Mouse (Mus musculus) heart, embryonic 11.5 days (tissue): ENCODE data around the gene Shisa8. TPM values are rescaled to one million over a fixed set of nuclear protein-coding genes. Genes with fewer than 3 reads are reported as not detected.

Source experiments
- ATAC-seq: fragments of 200-750 bp; cut with Nextera tagmentation; replicated peaks from 2 replicates; pipeline ENCODE4 v1.8.0; 2017; ENCODE audit warnings: moderate library complexity; ENCODE audit not compliant: insufficient number of reproducible peaks, low FRiP score, low TSS enrichment
- H3K27ac ChIP-seq: fragments of 300-500 bp; sonication (generic); 2 replicates; pipeline ENCODE4 v1.5.1; 2014; ENCODE audit warnings: mild to moderate bottlenecking, low read depth, low read length
- H3K27me3 ChIP-seq: fragments of 300-500 bp; sonication (generic); 2 replicates; pipeline ENCODE4 v1.6.1; 2014; ENCODE audit warnings: mild to moderate bottlenecking, low read length, mixed read lengths; ENCODE audit not compliant: control insufficient read depth, insufficient read depth
- H3K36me3 ChIP-seq: fragments of 300-500 bp; sonication (generic); 2 replicates; pipeline ENCODE4 v1.6.1; 2014; ENCODE audit warnings: mild to moderate bottlenecking, low read length, moderate library complexity, mixed read lengths; ENCODE audit not compliant: control insufficient read depth, insufficient read depth
- H3K4me1 ChIP-seq: fragments of 300-500 bp; sonication (generic); 2 replicates; pipeline ENCODE4 v1.6.1; 2014; ENCODE audit warnings: low read length; ENCODE audit not compliant: control insufficient read depth, insufficient read depth
- H3K4me2 ChIP-seq: fragments of 300-500 bp; sonication (generic); 2 replicates; pipeline ENCODE4 v1.6.1; 2014; ENCODE audit warnings: mild to moderate bottlenecking, moderate library complexity
- H3K4me3 ChIP-seq: fragments of 300-500 bp; sonication (generic); 2 replicates; pipeline ENCODE4 v1.5.1; 2014; ENCODE audit warnings: low read depth, low read length
- H3K9ac ChIP-seq: fragments of 300-500 bp; sonication (generic); 2 replicates; pipeline ENCODE4 v1.6.1; 2014; ENCODE audit warnings: mild to moderate bottlenecking, low read depth, low read length, moderate library complexity
- H3K9me3 ChIP-seq: fragments of 300-500 bp; sonication (generic); replicated peaks from 2 replicates; pipeline ENCODE4 v1.6.1; 2016; ENCODE audit warnings: low read length; ENCODE audit not compliant: control insufficient read depth
- WGBS: fragments of 180-500 bp; shearing (Covaris S2); extraction: QIAGEN DNeasy Blood & Tissue Kit; methylation state at CpG from one replicate; pipeline ENCODE4 v1.1.7; 2014; ENCODE audit not compliant: insufficient replicate concordance; 5-methylcytosine and 5-hydroxymethylcytosine counted together
- polyA plus RNA-seq: library from polyadenylated mRNA; unstranded; fragments of >200 nt; fragmentation: Nextera tagmentation; extraction: Ambion mirVana; gene quantifications from 2 replicates; pipeline ENCODE4 v1.2.1, GENCODE M21; 2014

The Shisa8 gene
- polyA plus RNA-seq, 1 experiment from 2014 or later, result 0.07 TPM

DNA sequence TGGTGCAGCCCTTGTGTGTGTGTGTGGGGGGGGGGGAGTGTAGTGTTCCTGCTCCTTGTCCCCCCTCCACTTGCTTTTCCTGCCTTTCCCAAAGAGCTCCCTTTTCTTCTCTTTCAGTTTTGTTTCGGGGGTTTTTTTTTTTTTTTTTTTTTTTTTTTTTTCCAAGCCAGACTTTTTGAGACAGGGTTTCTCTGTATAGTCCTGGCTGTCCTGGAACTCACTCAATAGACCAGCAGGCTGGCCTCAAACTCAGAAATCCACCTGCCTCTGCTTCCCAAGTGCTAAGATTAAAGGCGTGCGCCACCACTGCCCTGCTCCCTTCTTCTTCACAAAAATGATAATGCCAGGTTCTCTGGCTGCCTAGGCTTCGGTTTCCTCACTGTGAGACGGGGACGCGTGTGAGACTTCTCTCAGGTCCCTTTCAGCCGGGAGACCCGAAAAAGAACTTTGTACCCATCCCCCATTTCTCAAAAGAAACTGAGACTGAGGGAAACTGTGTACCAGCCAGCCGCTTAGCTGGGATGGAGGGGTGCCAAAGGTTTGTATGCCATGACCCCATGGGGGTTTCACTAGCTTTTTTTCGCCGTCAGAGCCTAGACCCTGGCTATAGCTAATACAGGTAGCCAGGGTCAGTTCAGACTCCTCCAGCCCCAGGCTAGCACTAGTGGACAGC is 7.5 kb upstream of the Shisa8 start:
- Histone ChIP-seq H3K9me3 (no peaks in the 10 kb centered on the region), H3K4me3 (no peak overlapping the region), H3K4me1 (peaks cover 25% of the 10 kb centered on the region), H3K4me2 (no peak overlapping the region), H3K27me3 (peaks cover 60% of the 10 kb centered on the region), H3K36me3 (no peaks in the 10 kb centered on the region), H3K27ac (no peak overlapping the region), H3K9ac (no peak overlapping the region)
- no peak for ATAC-seq
- WGBS, result 69% methylated on average over 11 of the region's 12 CpGs

DNA sequence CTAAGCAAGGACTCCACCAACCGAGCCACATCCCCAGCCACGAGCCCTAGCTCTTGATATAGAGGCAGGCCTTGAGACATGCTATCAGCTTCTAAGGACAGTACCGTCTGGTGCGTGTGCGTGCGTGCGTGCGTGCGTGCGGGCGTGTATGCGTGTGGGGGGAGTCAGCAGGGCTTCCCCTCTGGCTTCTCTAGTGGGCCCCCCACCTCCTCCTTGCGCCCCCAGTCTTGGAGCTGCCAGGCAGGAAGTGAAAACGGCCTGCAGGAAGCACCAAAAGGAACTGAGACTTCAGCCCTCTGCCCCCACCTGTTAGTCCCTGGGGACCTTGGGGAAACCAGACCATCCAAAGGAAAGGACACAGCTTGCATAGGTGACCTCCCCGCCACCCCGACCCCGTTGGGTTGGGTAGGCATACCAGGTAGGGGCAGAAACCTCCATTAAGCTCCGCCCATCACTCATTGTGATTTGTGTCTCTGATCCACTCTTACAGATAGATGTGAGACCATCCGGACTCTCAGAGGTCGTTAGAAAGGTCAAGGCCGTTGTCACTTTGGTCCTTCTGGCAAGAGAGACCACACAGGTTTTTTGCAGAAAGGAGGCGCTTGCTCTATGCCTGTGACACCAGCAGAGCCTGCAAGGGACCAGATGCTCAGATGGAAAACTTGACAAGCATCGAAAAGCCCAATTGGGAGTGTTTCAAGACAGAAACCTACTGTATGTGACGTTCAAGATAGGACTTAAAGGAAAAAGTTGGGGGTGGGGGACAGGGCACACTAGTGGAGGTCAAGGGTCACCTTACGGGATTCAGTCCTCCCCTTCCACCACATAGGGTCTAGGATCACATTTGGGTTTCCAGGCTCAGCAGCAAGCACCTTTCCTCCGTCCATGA is 6.4 kb upstream of the Shisa8 start:
- Histone ChIP-seq H3K36me3 (no peaks in the 10 kb centered on the region), H3K4me3 (no peak overlapping the region), H3K27me3 (peaks cover 58% of the 10 kb centered on the region), H3K9me3 (no peaks in the 10 kb centered on the region), H3K9ac (no peak overlapping the region), H3K4me1 (peaks cover 19% of the 10 kb centered on the region), H3K27ac (no peak overlapping the region), H3K4me2 (no peak overlapping the region)
- ATAC-seq, result no peak
- 68% methylated on average over 26 of the region's 26 CpGs for WGBS

DNA sequence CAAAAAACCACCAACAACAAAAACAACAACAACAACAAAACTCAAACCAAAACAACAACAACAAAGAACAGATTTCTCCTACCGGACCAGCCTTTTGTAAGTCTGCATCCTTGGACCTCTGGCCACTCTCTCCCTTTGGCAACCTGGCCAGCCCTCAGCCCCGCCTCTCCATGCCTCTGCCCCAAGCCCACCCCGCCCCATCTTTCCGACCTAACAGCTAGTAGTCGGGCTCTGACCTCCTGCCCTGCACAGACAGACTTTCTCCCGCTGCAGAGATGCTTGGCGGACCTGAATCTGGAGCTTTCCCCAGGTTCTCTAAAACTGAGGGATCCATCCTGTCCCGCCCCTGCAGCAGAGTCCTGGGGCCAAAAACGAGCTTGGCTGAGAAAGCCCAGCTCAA is 5.4 kb upstream of the Shisa8 start:
- Histone ChIP-seq H3K4me2 (no peak overlapping the region), H3K36me3 (no peaks in the 10 kb centered on the region), H3K9ac (no peak overlapping the region), H3K27me3 (peaks cover 63% of the 10 kb centered on the region), H3K9me3 (no peaks in the 10 kb centered on the region), H3K4me1 (peaks cover 10% of the 10 kb centered on the region), H3K4me3 (no peak overlapping the region), H3K27ac (no peak overlapping the region)
- no peak for ATAC-seq
- WGBS, result 30% methylated on average over 9 of the region's 9 CpGs

DNA sequence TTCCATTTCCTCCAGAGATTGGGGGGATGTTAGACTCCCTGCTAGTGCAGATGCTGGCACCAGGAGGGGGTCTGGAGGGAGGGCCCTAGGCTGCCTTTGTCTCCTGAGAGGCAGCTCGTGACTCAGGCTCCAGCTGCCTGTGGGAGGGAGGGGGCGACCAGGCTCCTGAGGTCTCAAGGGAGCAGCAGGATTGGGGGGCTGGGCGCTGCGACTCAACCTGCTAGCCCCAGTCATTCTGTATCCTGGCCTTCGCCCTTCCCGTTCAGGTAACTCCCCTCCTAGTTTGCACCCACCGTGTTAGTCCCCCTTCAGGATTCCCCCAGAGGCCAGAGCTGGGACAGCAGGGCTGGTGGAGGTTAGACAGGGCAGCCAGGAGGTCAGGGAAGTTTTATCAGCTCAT is 4.4 kb upstream of the Shisa8 start:
- no peak for ATAC-seq
- 9% methylated on average over 7 of the region's 7 CpGs for WGBS
- H3K27me3 ChIP-seq, result peaks cover 69% of the 10 kb centered on the region

DNA sequence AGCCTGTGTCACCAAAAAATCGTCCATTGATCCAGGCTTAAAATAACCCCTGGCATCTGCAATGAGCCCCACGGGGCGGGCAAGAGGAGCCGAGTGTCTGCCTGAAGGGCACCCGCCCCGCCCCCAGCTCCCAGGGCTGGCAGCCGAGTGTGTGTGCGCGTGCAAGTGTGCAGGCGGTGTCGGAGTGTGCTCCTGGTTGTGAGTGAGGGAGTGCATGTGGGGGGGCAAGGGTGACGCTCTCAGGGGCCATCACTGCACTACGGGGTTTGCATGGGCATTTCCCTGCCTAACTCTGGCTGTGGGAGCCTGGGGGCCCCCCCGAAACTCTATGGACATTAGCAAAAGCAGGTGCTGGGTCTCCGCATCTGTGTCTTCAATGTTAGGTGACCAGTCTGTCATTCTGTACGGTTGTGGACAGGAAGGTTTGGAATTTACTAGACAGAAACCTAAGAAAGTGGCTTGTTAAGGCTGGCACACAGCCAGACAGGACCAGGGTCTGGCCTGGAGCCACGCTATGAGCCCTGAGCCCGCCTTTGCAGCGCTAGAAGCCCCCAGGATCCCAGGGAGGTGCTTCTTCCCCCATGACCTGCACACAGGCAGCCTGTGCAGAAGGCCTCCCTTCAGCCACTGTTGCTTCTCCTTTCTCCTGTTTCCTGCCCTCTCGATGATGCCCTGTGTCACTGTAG is 3.7 kb upstream of the Shisa8 start:
- H3K27me3 ChIP-seq, result peaks cover 76% of the 10 kb centered on the region
- WGBS, result 49% methylated on average over 20 of the region's 20 CpGs
- H3K9ac ChIP-seq, result no peak overlapping the region
- H3K27ac ChIP-seq, result no peak overlapping the region
- H3K36me3 ChIP-seq, result no peaks in the 10 kb centered on the region
- H3K4me1 ChIP-seq, result peaks cover 20% of the 10 kb centered on the region
- H3K9me3 ChIP-seq, result no peaks in the 10 kb centered on the region
- no peak for ATAC-seq
- H3K4me3 ChIP-seq, result no peak overlapping the region
- no peak overlapping the region for H3K4me2 ChIP-seq

More for the DNA sequence above, 4.4 kb upstream of the Shisa8 start:
- peaks cover 16% of the 10 kb centered on the region for H3K4me1 ChIP-seq
- no peak overlapping the region for H3K4me2 ChIP-seq
- H3K36me3 ChIP-seq, result no peaks in the 10 kb centered on the region
- no peak overlapping the region for H3K4me3 ChIP-seq
- H3K9me3 ChIP-seq, result no peaks in the 10 kb centered on the region
- no peak overlapping the region for H3K27ac ChIP-seq
- no peak overlapping the region for H3K9ac ChIP-seq

DNA sequence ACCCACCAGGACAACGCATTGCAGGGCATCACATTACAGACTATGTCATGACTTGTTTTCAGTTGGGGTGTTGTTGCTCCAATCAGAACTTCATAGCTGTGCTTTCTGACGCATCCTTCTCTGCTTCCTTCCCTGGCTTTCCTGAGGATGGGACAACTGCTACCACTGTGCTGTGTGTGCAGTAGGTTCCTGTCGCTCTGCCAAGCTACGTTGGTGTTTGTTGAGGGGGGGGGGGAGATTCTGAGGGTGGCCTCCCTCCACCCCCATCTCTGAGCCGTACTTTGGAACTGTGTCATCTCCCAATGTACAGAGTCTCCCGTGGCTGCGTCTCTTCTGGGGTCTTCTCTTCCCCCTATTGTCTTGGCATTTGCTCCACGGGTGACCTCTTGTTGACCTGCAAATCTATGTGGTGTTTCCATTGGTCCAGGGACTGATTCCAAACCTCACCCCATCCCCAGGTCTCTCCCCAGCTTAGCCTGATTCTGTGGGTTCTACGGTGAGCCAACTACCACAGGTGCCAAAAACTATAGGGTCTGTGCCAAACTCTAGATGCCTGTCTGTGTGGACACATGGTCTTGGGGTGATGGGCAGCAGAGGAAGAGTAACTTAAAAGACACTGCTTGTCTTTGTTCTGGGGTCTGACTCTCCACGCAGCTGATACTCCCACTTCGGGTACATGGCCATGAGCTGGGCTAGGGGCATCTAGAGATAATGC is 2.9 kb upstream of the Shisa8 start:
- 33% methylated on average over 11 of the region's 11 CpGs for WGBS

DNA sequence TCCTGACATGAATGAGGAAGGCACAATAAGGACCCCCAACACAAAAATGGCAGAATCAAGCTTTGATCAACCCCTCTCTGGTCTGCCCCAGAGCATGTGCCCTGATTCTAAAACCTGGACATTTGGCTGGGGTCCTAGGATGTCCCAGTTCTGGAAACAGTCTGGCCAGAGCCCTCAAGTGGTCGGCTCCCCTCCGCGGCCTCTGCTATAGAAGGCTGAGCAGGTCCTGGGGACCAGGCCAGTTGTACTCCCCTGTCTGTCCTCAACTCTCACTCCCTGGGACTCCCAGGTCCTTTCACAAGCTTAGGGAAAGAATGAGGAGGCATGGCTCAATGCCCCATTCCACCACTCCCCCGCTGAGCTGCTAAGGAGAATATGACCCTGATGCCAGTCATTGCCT is 607 bp upstream of the Shisa8 start:
- Histone ChIP-seq H3K27me3 (peaks cover 94% of the 10 kb centered on the region), H3K9ac (no peak overlapping the region), H3K4me3 (no peak overlapping the region), H3K4me1 (peaks cover 20% of the 10 kb centered on the region), H3K9me3 (no peaks in the 10 kb centered on the region), H3K4me2 (no peak overlapping the region), H3K27ac (no peak overlapping the region), H3K36me3 (no peaks in the 10 kb centered on the region)
- 17% methylated on average over 4 of the region's 4 CpGs for WGBS
- no peak for ATAC-seq

More for the DNA sequence above, 2.9 kb upstream of the Shisa8 start:
- Histone ChIP-seq H3K27ac (no peak overlapping the region), H3K4me1 (peaks cover 20% of the 10 kb centered on the region), H3K27me3 (peaks cover 83% of the 10 kb centered on the region), H3K4me2 (no peak overlapping the region), H3K9ac (no peak overlapping the region), H3K4me3 (no peak overlapping the region), H3K9me3 (no peaks in the 10 kb centered on the region), H3K36me3 (no peaks in the 10 kb centered on the region)
- no peak for ATAC-seq
